In genomic region chr15:31587789-31588188, GRCm38 (mm10) we compare ENCODE assay signal across 2 mouse cellular contexts.
TF ChIP-seq lines count a peak whose summit lies in the region.

No protein-coding gene starts in this region.

TF ChIP-seq in CH12.LX, 34 proteins besides CTCF, POLR2A, EP300 and RAD21:
- TF ChIP-seq TCF12 (IDR thresholded peaks at IDR 0.05; ENCODE audit: low read depth, low read length) (no peak), POLR2AphosphoS2 (IDR thresholded peaks at IDR 0.05; ENCODE audit: low read depth, low read length) (peak; percentile 22; the same call in 1 of the 2 replicates)
TF ChIP-seq in CH12.LX: peak in this region for 1.

TF ChIP-seq in myocyte, 11 proteins besides CTCF, POLR2A, EP300 and RAD21:
- no peak for TF ChIP-seq MAX (IDR thresholded peaks at IDR 0.05; ENCODE audit: low read depth)
- no peak for TF ChIP-seq TCF12 (IDR thresholded peaks at IDR 0.05; ENCODE audit: insufficient read depth, poor library complexity, severe bottlenecking)
- TF ChIP-seq POLR2AphosphoS2 (IDR thresholded peaks at IDR 0.05; ENCODE audit: insufficient read length, low read depth): peak; percentile 88
TF ChIP-seq in myocyte: peak in this region for 1.
